Mouse (Mus musculus) yolk sac, embryonic 10.5 days (tissue): ENCODE measurements around the gene Ski.
A peak's percentile ranks its signal among the peaks of the same experiment; 100 is the strongest.

Experiments used
- DNase-seq: peaks from one replicate; pipeline ENCODE4 v3.0.0-alpha.2; 2017; ENCODE audit warnings: low spot score

The Ski gene

DNA sequence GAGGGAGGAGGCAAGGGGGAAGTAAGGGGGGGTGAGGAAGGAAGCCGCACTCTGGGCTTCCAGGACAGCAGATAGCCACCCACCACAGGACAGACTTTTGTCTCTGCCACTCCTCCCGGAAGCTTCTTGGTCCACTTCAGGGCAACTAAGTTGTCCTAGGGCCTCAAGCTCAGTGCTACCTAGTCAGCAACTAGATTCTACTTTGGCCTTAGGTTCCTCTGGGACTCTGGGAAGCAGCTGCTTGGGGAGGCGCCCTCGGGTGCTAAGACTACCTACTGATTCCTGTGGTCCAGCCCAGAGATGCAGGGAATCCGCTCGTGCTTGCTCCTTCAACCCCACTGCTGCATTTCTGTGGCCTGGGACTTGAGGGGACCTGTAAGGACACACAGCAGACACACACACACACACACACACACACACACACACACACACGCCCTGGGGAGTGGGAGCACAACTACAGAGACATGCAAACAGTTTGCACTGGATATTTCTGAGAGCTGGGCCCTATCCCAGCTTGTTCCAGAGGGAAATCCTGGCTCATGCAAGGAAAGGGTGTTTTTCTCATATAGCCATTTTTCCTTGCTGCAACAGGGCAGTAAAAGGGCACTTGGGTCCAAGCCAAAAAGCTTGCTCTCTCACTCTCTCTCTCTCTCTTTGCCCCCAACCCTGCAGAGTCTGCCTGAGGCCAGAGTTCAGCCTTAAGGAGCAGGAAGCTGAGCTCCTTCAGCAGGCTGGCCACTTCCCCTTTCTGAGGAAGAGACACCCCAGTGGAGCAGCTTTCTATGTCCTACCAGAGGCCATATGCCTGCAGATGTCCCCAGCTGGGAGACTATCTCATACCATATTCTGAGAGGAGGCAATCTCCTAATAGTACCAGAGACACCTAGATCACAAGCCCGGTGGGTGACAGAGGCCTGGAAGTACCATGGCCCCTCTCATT is 12.2 kb upstream of the Ski start:
- DNase-seq: peak; percentile 67

DNA sequence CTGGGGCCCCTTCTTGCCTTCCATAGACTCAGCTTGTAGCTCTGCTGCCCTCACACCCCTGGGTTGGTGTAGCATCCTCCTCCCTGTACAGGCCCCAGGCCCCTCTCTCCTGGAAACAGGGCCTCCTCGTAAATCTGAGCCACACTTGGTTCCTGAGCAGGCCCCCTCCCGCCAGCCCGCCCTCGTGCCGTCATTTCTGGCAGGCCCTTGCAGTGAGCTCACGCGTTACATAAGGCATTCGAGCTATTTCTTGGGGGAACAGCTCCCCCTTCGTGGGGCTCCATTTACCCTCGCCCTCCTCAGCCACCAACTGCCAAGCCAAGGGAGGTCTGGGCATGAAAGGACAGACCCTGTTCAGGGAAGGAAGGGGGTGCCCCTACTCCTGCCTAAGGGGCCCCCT is 11.5 kb upstream of the Ski start:
- peak; percentile 65 for DNase-seq

DNA sequence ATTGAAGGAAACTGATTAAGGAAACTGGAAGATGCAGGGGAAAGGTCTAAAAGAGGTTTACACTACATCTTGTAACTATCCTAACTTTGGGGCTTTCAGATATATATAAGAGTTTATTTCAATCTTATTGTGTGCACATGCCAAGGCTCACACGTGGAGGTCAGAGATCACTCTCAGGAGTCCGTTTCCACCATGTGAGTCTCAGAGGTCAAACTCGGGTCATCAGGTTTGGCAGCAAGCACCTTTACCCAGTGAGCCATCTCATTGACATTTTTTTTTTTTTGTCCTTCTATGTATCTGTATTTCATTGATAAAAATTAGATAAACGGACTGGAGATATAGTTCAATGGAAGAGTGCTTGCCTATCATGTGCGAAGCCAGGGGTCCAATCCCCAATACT is 6.1 kb upstream of the Ski start:
- no peak for DNase-seq

DNA sequence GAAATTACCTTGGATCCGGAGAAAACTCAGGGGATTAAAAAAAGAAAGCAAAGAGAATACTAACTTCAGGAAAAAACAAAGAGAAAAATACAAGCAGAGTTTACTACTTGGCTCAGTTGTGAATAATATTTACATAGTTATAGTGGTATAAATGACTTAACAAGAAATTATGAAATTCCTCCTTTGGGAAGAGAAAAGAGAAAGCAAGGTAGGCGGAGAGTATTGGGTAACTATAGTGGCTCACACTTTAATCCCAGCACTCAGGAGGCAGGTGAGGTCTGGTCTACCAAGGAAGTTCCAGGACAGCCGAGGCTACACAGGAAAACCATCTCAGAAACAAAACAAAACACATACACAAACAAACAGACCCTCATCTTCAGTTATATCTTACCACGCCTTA is 5.6 kb upstream of the Ski start:
- no peak for DNase-seq

DNA sequence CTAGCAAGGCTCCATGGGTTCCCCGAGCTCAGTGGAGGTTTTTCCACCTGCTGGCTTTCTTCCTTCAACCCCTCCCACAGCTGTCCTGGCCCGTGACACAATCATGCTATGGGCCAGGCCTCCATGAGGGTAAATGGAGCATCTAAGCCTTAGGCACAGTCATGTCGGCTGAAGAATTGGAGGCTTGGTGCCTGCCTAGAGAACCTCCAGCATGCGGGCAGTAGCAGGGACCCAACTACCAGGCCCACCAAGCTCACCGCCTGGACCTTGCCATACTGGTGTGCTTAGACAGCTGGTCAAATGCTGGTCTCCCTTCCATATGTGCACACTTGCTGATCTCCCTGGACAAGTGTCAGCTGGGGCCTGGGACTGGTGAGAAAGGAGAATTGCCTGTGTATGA is 3.5 kb upstream of the Ski start:
- DNase-seq: no peak

DNA sequence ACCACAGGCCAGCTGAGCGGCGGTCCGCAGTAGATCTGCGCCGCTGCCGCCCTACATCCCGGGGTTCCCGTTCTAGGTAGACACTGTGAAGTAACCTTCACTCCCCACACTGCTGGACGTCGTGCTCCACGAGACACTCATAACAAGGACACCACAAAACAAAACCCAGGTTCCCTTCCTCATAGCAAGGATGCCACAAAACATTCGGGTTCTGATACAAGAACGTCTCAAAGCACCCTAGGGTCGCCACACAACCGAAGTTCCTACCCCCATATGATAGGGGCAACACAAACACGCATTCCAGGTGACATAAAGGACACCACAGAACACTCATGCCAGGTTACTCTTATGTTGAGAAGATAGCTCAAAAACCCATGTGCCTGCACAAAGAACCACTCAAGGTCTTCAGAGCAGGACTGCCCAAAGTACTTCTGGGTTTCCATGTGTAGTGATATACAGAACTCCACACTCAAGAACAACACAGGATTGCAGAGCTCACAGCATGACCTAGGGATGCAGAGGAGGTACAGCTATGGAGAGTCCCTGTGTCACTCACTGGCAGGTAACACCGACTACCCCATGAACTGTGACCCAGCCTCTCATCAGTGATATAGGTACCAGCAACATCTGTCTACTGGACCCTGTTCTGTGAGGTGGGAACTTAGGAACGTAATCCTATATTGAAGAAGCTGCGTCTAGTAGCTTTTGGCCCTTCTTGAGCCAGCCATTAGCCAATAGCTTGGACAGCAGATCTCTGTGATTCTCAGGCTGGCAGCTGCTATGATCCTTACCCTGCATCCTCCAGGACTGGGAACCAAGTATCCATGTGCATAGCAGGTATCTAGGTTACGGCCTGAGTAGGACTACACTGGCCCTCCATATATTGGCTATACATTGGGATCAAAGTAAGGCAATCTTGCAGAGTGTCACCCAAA is 1.5 kb upstream of the Ski start:
- no peak for DNase-seq

DNA sequence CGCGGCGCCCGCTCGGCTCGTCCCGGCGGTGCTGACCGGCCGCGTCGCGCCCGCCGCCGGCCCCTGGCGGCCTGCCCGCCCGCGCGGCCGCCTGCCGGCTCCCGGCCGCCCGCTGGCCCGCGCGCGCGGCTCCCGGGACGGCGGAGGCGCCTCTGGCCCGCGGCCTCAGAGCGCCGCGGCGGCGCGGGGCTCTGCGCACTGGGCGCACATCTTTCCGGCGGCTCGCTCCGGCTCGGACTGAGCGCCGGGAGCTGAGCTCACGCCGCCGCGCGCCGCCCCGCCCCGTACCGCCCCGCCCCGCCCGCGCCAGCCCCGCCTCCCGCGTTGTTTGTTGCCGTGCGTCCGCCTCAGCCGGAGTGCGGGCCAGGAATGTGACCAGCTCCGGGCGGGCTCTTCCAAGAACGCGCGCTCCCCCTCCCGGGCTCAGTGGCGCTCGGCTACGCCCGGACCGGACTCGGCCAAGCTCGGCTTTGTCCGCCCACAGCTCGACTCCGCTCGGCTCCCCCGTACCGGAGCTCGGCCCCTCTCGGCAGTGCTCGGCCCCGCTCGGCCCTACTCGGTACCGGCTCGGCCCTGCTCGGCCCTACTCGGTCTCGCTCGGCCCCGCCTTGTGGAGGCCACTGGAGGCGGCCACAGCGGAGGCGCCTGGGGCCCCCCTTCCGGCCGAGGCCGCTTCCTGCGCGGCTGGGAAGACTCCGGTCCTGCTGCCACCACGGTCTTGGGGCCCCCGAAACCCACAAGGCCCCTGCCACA is 625 bp upstream of the Ski start:
- DNase-seq: peak; percentile 99

DNA sequence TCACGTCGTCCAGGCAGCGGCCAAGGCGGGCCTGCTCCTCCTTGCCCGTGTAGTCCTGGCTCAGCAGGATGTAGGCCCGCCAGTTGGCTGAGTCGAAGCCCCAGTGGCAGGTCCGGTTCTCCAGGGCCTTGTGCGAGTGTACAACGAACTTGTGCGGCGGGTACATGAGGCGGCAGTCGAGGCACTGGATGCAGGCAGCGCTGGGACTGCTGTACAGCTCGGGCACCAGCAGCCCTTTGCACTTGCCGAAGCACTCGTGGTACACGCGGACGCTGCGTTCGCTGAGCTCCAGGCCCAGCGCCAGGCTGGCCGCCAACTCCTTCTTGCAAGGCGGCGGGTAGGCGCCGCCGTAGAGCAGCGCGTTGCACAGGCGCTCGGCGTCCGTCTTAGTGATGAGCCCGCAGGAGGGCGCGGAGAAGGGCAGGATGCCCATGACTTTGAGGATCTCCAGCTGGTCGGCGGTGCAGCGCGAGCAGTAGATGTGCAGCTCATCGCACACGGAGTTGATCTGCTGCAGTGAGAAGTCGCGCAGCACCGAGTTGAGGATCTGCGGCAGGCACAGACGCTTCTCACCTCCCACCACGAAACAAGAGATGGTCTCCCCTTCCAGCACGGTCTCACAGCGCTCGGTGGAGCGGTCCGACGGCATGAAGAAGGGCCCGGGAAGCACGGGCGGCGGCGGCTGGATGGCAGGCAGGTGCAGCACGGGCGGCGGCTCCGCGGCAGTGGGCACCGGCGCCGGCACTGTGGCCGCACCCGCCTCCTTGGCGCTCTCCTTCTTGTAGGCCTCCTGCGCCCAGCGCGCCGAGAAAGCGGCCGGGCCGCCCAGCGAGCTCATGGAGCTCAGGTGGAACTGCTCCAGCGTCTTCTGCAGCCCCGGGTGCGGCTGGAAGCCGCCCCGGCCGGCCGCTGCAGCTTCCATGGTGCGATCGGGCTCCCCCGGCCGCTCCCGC is 517 bp downstream of the Ski start:
- peak; percentile 60 for DNase-seq

DNA sequence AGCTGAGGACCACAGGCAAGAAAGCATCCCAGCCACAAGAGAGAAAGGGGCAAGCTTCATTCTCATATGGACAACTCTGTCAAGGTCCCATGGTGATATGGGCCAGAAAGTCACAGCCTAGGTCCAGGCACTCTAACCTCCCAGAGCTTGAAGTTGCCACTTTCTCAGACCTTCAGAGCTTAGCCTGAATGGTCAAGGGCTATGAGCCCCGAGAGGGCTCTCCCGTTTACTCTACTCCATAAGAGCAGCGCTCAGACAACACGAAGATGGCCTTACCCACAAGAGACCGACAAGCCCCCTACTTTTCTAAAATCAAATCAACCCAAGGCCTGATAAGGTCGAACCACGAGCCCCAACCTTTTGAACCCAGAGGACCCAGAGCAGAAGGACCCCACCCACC is 1.3 kb downstream of the Ski start:
- no peak for DNase-seq

DNA sequence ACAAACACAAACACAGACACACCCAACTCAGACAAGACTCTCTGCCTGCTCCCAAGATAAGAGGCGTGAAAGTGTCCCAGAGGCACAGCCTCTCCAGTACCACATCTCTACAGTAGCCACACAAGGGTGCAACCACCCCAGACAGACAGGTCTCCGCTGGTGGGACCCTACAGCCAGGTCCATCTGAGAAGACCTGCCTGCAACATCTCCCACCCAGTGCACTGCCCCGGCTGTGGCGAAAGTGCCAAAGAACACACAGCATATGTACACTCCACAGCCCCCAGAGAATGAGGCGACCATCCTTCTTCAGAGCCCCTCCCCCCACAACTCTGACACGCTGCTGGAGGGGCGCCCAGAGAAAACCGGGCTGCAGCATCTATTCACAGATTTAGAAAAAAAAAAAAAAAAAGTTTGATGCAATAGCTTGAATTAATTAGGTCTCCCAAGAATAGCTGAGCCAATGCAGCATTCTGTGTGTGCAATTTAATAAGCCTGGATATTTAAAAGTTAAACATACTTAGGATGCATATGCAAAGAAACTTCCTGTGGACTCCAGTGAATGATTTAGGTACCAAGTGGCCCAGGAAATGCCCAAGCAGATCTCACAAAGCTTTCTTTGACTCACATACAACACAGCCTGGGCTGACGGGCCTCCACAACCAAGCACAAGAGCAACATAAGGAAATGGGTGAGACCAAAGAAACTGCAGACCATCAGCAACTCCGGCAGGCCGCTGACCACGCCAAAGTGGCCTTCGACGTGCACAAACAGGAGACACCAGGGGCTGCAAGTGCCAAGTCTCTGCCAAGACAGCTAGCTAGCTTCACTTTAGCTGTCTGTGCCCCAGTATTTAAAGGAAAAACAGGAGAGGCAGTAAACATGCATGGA is 1.9 kb downstream of the Ski start:
- DNase-seq: peak; percentile 38

DNA sequence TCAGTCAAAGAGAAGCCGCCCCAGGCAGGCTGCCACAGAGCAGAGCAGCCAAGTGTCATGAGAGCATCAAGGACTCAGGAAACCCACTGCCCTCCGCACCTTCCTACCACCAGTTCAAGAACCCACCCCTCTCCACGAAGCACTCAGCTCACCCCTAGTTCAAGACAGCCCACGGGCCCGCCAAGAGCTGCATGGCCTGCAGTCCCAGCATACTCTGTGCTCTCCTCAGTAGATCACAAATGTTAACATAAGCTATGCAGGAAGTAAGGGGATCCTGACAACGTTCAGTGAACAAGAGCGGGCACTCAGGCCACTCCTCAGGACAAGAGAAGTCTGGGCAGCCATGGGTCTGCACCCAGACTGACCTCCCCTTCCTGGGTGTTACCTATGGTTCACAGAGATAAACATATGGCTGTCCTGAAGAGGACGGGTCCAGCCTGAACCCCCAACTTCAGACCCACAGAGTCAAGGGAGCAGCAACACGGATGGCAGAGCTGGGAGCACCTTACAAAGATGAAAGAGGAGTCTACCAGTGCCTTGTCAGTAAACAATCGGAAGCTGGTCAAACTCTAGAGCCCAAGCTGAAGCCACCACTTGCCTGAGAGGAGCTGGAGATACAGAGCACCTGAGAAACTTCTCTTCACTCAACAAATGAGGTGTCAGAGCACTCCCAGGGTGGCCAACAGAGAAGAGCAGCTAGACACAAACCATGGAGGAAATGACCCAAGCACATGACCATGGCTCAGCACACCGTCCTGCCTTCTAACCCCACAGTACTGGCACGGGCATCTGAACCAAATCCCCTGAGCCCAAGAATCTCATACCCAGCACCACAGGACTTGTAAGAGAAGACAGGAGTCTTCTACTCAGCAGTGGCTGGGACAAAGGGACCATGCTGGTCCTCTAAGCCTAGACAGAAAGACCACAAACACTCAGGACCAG is 2.9 kb downstream of the Ski start:
- no peak for DNase-seq

DNA sequence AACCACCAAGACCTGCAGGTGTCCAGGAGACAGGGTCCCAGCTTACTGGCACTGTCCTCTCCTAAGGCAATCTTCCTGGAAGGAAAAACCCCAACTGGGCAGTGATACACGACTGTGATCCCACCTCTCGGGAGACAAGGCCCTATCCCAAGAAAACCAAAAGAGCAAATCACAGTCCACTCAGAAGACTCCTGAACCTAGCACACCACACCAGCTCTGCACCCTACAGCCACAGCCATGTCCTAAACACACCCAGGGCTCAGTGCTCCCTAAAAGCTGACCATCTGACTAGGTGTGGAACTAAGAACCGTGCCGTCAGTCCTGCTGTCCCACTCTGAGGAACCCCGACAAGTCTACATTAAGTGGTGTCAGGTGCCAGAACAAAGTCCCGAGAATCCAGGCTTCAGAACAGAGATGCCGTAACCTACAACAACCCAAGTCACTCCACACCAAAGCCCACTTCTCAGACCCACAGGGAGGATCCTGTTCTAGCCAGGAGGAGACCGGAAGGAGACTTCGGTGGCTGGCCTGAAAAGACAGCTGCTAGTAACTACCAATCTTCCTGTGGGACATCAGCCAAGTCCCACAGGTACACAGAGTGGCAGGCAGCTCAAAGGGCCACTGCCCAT is 4.2 kb downstream of the Ski start:
- no peak for DNase-seq

DNA sequence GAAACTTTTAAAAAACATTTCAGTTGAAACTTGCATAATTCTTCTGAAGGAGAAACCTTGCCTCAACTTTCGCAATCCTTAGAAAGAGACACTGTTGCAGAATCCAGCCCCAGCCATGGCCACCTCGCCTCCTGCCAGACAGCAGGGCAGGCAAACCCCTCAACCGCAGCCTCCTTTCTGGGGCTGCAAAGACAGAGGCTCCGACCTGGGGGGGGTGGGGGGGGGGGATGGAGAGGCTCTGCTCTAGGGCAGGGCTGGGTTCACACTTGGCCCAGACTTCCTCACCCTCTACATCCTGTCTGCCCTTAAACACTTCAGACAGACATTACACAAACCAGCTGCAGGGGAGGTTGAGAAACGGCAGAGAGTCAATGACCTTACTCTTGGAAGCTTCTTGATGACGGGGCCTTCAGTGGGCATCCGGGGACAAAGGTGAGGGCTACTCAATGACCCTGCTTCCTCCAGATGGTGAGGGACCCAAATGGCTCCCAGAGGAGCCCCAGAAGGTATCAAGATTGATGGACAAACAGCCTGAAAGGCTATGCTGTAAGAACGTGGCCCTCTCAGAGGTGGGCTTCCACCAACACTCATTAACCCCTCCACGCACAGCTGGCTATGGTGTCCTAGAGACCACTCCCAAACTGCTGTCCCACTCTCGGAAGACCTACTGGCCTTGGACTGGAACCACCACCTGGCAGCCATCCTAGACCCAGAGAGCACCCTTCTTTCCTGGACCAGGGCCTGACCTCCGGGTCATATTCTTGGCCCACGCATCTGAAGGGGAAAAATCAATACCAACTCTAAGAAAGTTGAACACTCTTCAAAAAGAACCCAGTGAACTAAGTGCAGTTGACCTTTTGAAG is 4.9 kb downstream of the Ski start:
- peak; percentile 80 for DNase-seq

DNA sequence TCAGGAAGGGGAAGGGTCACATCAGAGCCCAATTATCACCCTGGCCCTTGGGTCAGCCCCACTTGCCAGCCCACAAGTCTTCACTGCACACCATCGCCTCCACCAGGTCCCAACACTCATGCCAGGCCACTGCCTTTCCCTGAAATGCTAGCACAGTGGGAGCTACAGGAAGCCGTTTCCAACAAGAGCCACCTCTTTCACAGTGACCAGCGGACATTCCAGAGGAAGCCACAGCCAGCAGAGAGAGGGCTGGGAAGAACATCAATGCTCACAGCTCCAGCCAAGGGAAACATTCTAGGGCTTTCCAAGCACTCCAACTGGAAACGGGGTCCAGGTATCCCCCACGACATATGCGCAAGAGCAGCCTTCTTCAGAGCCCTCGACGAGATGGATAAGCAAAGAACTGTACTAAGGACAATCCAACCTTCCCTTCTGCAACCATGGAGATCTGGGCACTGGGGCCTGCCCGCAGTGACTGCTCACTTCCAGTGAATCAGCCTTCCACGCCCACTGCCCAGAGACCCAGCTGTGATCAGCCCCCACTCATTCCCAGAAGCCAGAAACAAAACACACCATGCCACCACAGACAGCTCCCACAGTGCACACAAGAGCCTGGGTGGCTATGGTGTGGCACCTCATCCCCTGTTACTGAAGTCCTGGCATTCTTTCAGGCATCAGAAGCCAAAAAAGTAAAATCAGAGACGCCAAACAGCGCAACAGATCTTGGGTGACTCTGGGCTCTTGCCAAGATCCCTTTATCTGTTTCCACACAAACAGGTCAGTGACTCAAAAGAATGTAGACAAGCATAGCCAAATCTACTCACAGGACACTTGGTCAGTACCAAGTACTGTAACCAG is 6.4 kb downstream of the Ski start:
- DNase-seq: no peak

DNA sequence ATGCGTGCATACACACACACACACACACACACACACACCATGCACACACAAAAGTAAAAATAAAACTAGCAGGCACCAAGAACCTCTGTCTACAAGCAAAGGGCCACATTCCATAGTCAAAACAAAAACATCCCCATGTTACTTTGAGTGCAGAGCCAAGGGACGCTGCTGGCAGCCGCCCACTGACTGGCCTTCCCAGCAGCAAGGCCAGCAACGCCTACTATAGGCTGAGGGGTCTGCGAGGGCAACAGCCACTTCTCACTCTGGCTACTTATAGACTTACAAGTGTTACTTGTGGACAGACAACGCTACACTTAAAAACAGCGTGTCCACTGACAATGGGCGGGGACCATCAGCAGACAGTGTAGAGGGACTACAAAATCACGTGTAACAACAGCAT is 7.2 kb downstream of the Ski start:
- no peak for DNase-seq

DNA sequence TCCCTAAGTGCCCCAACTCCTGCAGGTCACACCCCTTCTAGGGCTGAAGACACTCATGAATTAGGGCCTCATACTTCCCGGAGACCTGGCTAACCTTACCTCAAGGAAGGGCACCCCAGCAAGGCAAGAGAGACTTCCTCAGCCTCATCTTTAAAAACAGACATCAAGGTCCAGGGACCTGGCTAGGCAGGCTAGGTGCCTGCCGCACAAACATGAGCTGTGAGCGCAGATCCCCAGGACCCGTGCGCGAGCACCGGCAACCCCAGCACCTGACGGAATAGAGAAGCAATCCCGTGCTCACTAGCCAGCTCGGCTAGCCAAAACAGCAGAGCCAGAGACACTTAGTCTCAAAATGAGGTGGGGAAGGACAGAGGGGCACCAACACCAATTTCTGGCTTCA is 7.6 kb downstream of the Ski start:
- DNase-seq: no peak
